Mouse (Mus musculus) megakaryocyte, embryonic 14.5 days (primary cell): ENCODE data around the gene Dck.

Experiments
- FLI1 ChIP-seq: IDR thresholded peaks from 2 replicates; pipeline ENCODE4 v1.6.1; 2012; ENCODE audit warnings: low read length, inconsistent platforms, mixed read lengths
- GATA1 ChIP-seq: IDR thresholded peaks from 3 replicates; pipeline ENCODE4 v1.6.1; 2012; ENCODE audit warnings: mixed read lengths, low read length, inconsistent platforms, borderline replicate concordance

GRCm38 (mm10) chr5:88829835-88830571 is 65.2 kb downstream of the Dck start:
- TF ChIP-seq GATA1 = no peak
- no peak for TF ChIP-seq FLI1
